Mouse (Mus musculus) liver, postnatal 0 days (tissue): ENCODE results near the gene Nrip1.

Experiments
- CTCF ChIP-seq: sonication (generic); IDR thresholded peaks from 2 replicates; pipeline ENCODE4 v1.5.1; 2016; ENCODE audit warnings: antibody characterized with exemption, low read depth
- EP300 ChIP-seq: IDR thresholded peaks from 2 replicates; pipeline ENCODE4 v1.6.1; 2016; ENCODE audit warnings: antibody characterized with exemption, low read depth, mild to moderate bottlenecking

- TF ChIP-seq CTCF (no peak), EP300 (no peak)
Measured at GRCm38 (mm10) chr16:76332127-76332526, 41.5 kb downstream of the Nrip1 start.
